Mouse (Mus musculus) forebrain, embryonic 10.5 days (tissue): Measurements from ENCODE around the gene Slc8a2. TPM values are rescaled to one million over a fixed set of nuclear protein-coding genes. Genes with fewer than 3 reads are reported as not detected.

Experiments used
- DNase-seq: peaks from one replicate; pipeline ENCODE4 v3.0.0-alpha.2; 2017; ENCODE audit warnings: low spot score; ENCODE audit errors: extremely low spot score
- H3K27ac ChIP-seq: fragments of 300-500 bp; sonication (generic); 2 replicates; pipeline ENCODE4 v1.5.1; 2016; ENCODE audit warnings: mild to moderate bottlenecking
- H3K27me3 ChIP-seq: fragments of 300-500 bp; sonication (generic); 2 replicates; pipeline ENCODE4 v1.6.1; 2016; ENCODE audit warnings: mild to moderate bottlenecking; ENCODE audit not compliant: poor library complexity, severe bottlenecking
- H3K36me3 ChIP-seq: fragments of 300-500 bp; sonication (generic); replicated peaks from 2 replicates; pipeline ENCODE4 v1.6.1; 2016; ENCODE audit warnings: mild to moderate bottlenecking, moderate library complexity
- H3K4me1 ChIP-seq: fragments of 300-500 bp; sonication (generic); 2 replicates; pipeline ENCODE4 v1.6.1; 2016
- H3K4me3 ChIP-seq: fragments of 300-500 bp; sonication (generic); 2 replicates; pipeline ENCODE4 v1.5.1; 2016; ENCODE audit warnings: mild to moderate bottlenecking, moderate library complexity
- H3K9me3 ChIP-seq: fragments of 300-500 bp; sonication (generic); 2 replicates; pipeline ENCODE4 v1.6.1; 2016; ENCODE audit warnings: mild to moderate bottlenecking, moderate library complexity
- WGBS: fragments of 180-500 bp; shearing (Covaris S2); methylation state at CpG from one replicate; pipeline ENCODE4 v1.1.7; 2016; 5-methylcytosine and 5-hydroxymethylcytosine counted together
- polyA plus RNA-seq: library from polyadenylated mRNA; unstranded; fragments of >200 nt; fragmentation: Nextera tagmentation; extraction: Ambion mirVana; gene quantifications from 2 replicates; pipeline ENCODE4 v1.2.1, GENCODE M21; 2016

Gene Slc8a2
- polyA plus RNA-seq, 1 experiment from 2014 or later, result 0.22 TPM

- Histone ChIP-seq H3K9me3 (no peaks in the 10 kb centered on the region), H3K36me3 (peaks cover 90% of the 10 kb centered on the region), H3K27me3 (no peaks in the 10 kb centered on the region), H3K27ac (no peak overlapping the region), H3K4me1 (no peaks in the 10 kb centered on the region), H3K4me3 (no peak overlapping the region)
- no peak for DNase-seq
- 94% methylated on average over 21 of the region's 21 CpGs for WGBS
Measured at GRCm38 (mm10) chr7:16208781-16209665, 79.4 kb downstream of the Slc8a2 start.

Other genes starting within 250 kb of the Slc8a2 start
- gene Crx, start 249.9 kb upstream of the Slc8a2 start, polyA plus RNA-seq, result 0.07 and 0.27 TPM in 2 replicates
- not detected in 2 replicates for gene Crxos, start 247.2 kb upstream of the Slc8a2 start, polyA plus RNA-seq
- gene Selenow, start 207.4 kb upstream of the Slc8a2 start, polyA plus RNA-seq, result 828 and 843 TPM in 2 replicates
- 171 and 179 TPM in 2 replicates for gene Nop53, start 183.8 kb upstream of the Slc8a2 start, polyA plus RNA-seq
- 10.1 and 11.2 TPM in 2 replicates for gene Ehd2, start 162.3 kb upstream of the Slc8a2 start, polyA plus RNA-seq
- 7.0 and 7.7 TPM in 2 replicates for gene Bicra, start 81.9 kb upstream of the Slc8a2 start, polyA plus RNA-seq
- gene Zfp541, start 68.0 kb upstream of the Slc8a2 start, polyA plus RNA-seq, result 0.10 TPM in 1 of 2 replicates, not detected in the other
- gene Napa, start 31.4 kb upstream of the Slc8a2 start, polyA plus RNA-seq, result 169 and 171 TPM in 2 replicates
- 26.0 and 28.8 TPM in 2 replicates for gene Kptn, start 9.9 kb upstream of the Slc8a2 start, polyA plus RNA-seq
- gene Meis3, start 45.3 kb downstream of the Slc8a2 start, polyA plus RNA-seq, result 56.7 and 57.5 TPM in 2 replicates
- 19.6 and 21.2 TPM in 2 replicates for gene Dhx34, start 92.2 kb downstream of the Slc8a2 start, polyA plus RNA-seq
- gene C5ar2, start 114.3 kb downstream of the Slc8a2 start, polyA plus RNA-seq, result 0.09 TPM in 2 replicates
- gene C5ar1, start 129.7 kb downstream of the Slc8a2 start, polyA plus RNA-seq, result 0.50 and 0.80 TPM in 2 replicates
- gene Inafm1, start 143.8 kb downstream of the Slc8a2 start, polyA plus RNA-seq, result 5.6 and 6.3 TPM in 2 replicates
- 28.7 and 34.8 TPM in 2 replicates for gene Ccdc9, start 157.0 kb downstream of the Slc8a2 start, polyA plus RNA-seq
- 16.4 and 18.8 TPM in 2 replicates for gene Bbc3, start 178.6 kb downstream of the Slc8a2 start, polyA plus RNA-seq